Mouse (Mus musculus) forelimb bud, embryonic 11.5 days (tissue): ENCODE results near the gene Map4k4.

Experiments
- DNase-seq: peaks from one replicate; pipeline ENCODE4 v3.0.0-alpha.2; 2012; ENCODE audit warnings: low read depth, low spot score

The Map4k4 gene

GRCm38 (mm10) chr1:39936332-39936802 is 35.7 kb downstream of the Map4k4 start:
- DNase-seq, result peak; percentile 74

GRCm38 (mm10) chr1:39936934-39937333 is 36.2 kb downstream of the Map4k4 start:
- DNase-seq, result no peak

GRCm38 (mm10) chr1:39937609-39938008 is 36.9 kb downstream of the Map4k4 start:
- no peak for DNase-seq

GRCm38 (mm10) chr1:39939401-39939800 is 38.7 kb downstream of the Map4k4 start:
- no peak for DNase-seq

GRCm38 (mm10) chr1:39940342-39940741 is 39.6 kb downstream of the Map4k4 start:
- no peak for DNase-seq

GRCm38 (mm10) chr1:39941237-39942179 is 40.8 kb downstream of the Map4k4 start:
- DNase-seq, result no peak

- DNase-seq, result no peak
Measured at GRCm38 (mm10) chr1:39942935-39943334, 42.2 kb downstream of the Map4k4 start.

GRCm38 (mm10) chr1:39944306-39944971 is 43.7 kb downstream of the Map4k4 start:
- DNase-seq, result no peak

GRCm38 (mm10) chr1:39944972-39945323 is 44.2 kb downstream of the Map4k4 start:
- no peak for DNase-seq

- no peak for DNase-seq
Measured at GRCm38 (mm10) chr1:39946391-39946790, 45.7 kb downstream of the Map4k4 start.

- DNase-seq, result no peak
Measured at GRCm38 (mm10) chr1:39947179-39947578, 46.5 kb downstream of the Map4k4 start.

GRCm38 (mm10) chr1:39947701-39948359 is 47.1 kb downstream of the Map4k4 start:
- no peak for DNase-seq

GRCm38 (mm10) chr1:39949205-39949604 is 48.5 kb downstream of the Map4k4 start:
- no peak for DNase-seq

- no peak for DNase-seq
Measured at GRCm38 (mm10) chr1:39949790-39950462, 49.2 kb downstream of the Map4k4 start.

GRCm38 (mm10) chr1:39950590-39950989 is 49.9 kb downstream of the Map4k4 start:
- no peak for DNase-seq

- DNase-seq, result no peak
Measured at GRCm38 (mm10) chr1:39954652-39955051, 53.9 kb downstream of the Map4k4 start.

- no peak for DNase-seq
Measured at GRCm38 (mm10) chr1:39956712-39957111, 56.0 kb downstream of the Map4k4 start.

GRCm38 (mm10) chr1:39957981-39958380 is 57.3 kb downstream of the Map4k4 start:
- no peak for DNase-seq

- no peak for DNase-seq
Measured at GRCm38 (mm10) chr1:39960623-39961022, 59.9 kb downstream of the Map4k4 start.

- no peak for DNase-seq
Measured at GRCm38 (mm10) chr1:39961113-39961512, 60.4 kb downstream of the Map4k4 start.

GRCm38 (mm10) chr1:39962321-39962720 is 61.6 kb downstream of the Map4k4 start:
- DNase-seq, result no peak

- no peak for DNase-seq
Measured at GRCm38 (mm10) chr1:39962840-39963239, 62.1 kb downstream of the Map4k4 start.
